Mouse (Mus musculus) intestine, embryonic 16.5 days (tissue): Measurements from ENCODE around the gene Rnf222. TPM values are rescaled to one million over a fixed set of nuclear protein-coding genes. Genes with fewer than 3 reads are reported as not detected.

Experiments
- ATAC-seq: fragments of 200-750 bp; cut with Nextera tagmentation; 2 replicates; pipeline ENCODE4 v1.8.0; 2017; ENCODE audit warnings: moderate TSS enrichment, moderate library complexity
- H3K27ac ChIP-seq: fragments of 300-500 bp; sonication (generic); 2 replicates; pipeline ENCODE4 v1.5.1; 2014; ENCODE audit warnings: mild to moderate bottlenecking, low read length
- H3K27me3 ChIP-seq: fragments of 300-500 bp; sonication (generic); replicated peaks from 2 replicates; pipeline ENCODE4 v1.6.1; 2014; ENCODE audit warnings: low read length, control low read depth, mixed read lengths; ENCODE audit not compliant: control insufficient read depth, insufficient read depth
- H3K36me3 ChIP-seq: fragments of 300-500 bp; sonication (generic); 2 replicates; pipeline ENCODE4 v1.6.1; 2014; ENCODE audit warnings: low read length, control low read depth; ENCODE audit not compliant: control insufficient read depth, insufficient read depth
- H3K4me1 ChIP-seq: fragments of 300-500 bp; sonication (generic); 2 replicates; pipeline ENCODE4 v1.6.1; 2014; ENCODE audit warnings: low read length, control low read depth, mixed read lengths; ENCODE audit not compliant: control insufficient read depth, insufficient read depth
- H3K4me2 ChIP-seq: fragments of 300-500 bp; sonication (generic); 2 replicates; pipeline ENCODE4 v1.6.1; 2014; ENCODE audit warnings: low read depth, low read length, control low read depth
- H3K4me3 ChIP-seq: fragments of 300-500 bp; sonication (generic); 2 replicates; pipeline ENCODE4 v1.5.1; 2014; ENCODE audit warnings: mild to moderate bottlenecking, low read length
- H3K9ac ChIP-seq: fragments of 300-500 bp; sonication (generic); 2 replicates; pipeline ENCODE4 v1.6.1; 2014; ENCODE audit warnings: low read depth, low read length
- H3K9me3 ChIP-seq: fragments of 300-500 bp; sonication (generic); 2 replicates; pipeline ENCODE4 v1.6.1; 2016; ENCODE audit warnings: low read length, control low read depth; ENCODE audit not compliant: control insufficient read depth
- WGBS: fragments of 180-500 bp; shearing (Covaris S2); extraction: QIAGEN DNeasy Blood & Tissue Kit; methylation state at CpG from one replicate; pipeline ENCODE4 v1.1.7; 2014; 5-methylcytosine and 5-hydroxymethylcytosine counted together
- polyA plus RNA-seq: library from polyadenylated mRNA; unstranded; fragments of >200 nt; fragmentation: Nextera tagmentation; extraction: Ambion mirVana; gene quantifications from 2 replicates; pipeline ENCODE4 v1.2.1, GENCODE M21; 2015

Rnf222 gene
- polyA plus RNA-seq, 1 experiment from 2014 or later = 0.34 TPM

GRCm38 (mm10) chr11:68904375-68905137, 16.2 kb downstream of the Rnf222 start:
- peaks cover 4% of the 10 kb centered on the region; the same call in 1 of the 2 replicates for H3K4me1 ChIP-seq
- 75% methylated on average over 8 of the region's 8 CpGs for WGBS

GRCm38 (mm10) chr11:68905138-68905531, 16.8 kb downstream of the Rnf222 start:
- H3K4me2 ChIP-seq = no peak overlapping the region
- H3K9ac ChIP-seq = no peak overlapping the region
- no peaks in the 10 kb centered on the region for H3K27me3 ChIP-seq
- H3K36me3 ChIP-seq = peaks cover 26% of the 10 kb centered on the region
- no peak for ATAC-seq
- 86% methylated on average over 3 of the region's 3 CpGs for WGBS
- peaks cover 4% of the 10 kb centered on the region; the same call in 1 of the 2 replicates for H3K4me1 ChIP-seq
- 0 out of 2 replicates have a peak overlapping the region, but pooled peaks have one; percentile 11 for H3K27ac ChIP-seq
- H3K9me3 ChIP-seq = no peaks in the 10 kb centered on the region
- H3K4me3 ChIP-seq = no peak overlapping the region

More at GRCm38 (mm10) chr11:68904375-68905137, 16.2 kb downstream of the Rnf222 start:
- Histone ChIP-seq H3K9ac (no peak overlapping the region), H3K9me3 (no peaks in the 10 kb centered on the region), H3K27ac (0 out of 2 replicates have a peak overlapping the region, but pooled peaks have one; percentile 11), H3K36me3 (peaks cover 26% of the 10 kb centered on the region), H3K27me3 (no peaks in the 10 kb centered on the region), H3K4me2 (no peak overlapping the region), H3K4me3 (no peak overlapping the region)
- no peak for ATAC-seq

GRCm38 (mm10) chr11:68905665-68906460, 17.5 kb downstream of the Rnf222 start:
- no peak for ATAC-seq

GRCm38 (mm10) chr11:68906461-68906790, 18.1 kb downstream of the Rnf222 start:
- no peak overlapping the region for H3K4me3 ChIP-seq
- 56% methylated on average over 4 of the region's 4 CpGs for WGBS
- no peak overlapping the region for H3K27ac ChIP-seq
- H3K4me1 ChIP-seq = peaks cover 4% of the 10 kb centered on the region; the same call in 1 of the 2 replicates
- peaks cover 26% of the 10 kb centered on the region for H3K36me3 ChIP-seq
- no peaks in the 10 kb centered on the region for H3K9me3 ChIP-seq
- peak; percentile 36; the same call in 1 of the 2 replicates for ATAC-seq
- H3K27me3 ChIP-seq = no peaks in the 10 kb centered on the region
- H3K9ac ChIP-seq = peak overlapping the region; percentile 14; the same call in 1 of the 2 replicates
- H3K4me2 ChIP-seq = no peak overlapping the region

More at GRCm38 (mm10) chr11:68905665-68906460, 17.5 kb downstream of the Rnf222 start:
- Histone ChIP-seq H3K36me3 (peaks cover 26% of the 10 kb centered on the region), H3K4me2 (no peak overlapping the region), H3K4me1 (peaks cover 4% of the 10 kb centered on the region; the same call in 1 of the 2 replicates), H3K9me3 (no peaks in the 10 kb centered on the region), H3K27me3 (no peaks in the 10 kb centered on the region), H3K9ac (no peak overlapping the region), H3K27ac (no peak overlapping the region), H3K4me3 (no peak overlapping the region)
- WGBS = 86% methylated on average over 9 of the region's 9 CpGs

GRCm38 (mm10) chr11:68907251-68907650, 18.9 kb downstream of the Rnf222 start:
- Histone ChIP-seq H3K4me2 (no peak overlapping the region), H3K9me3 (no peaks in the 10 kb centered on the region), H3K27me3 (no peaks in the 10 kb centered on the region), H3K4me3 (no peak overlapping the region), H3K27ac (no peak overlapping the region), H3K4me1 (peaks cover 7% of the 10 kb centered on the region; the same call in 1 of the 2 replicates), H3K36me3 (peaks cover 26% of the 10 kb centered on the region), H3K9ac (no peak overlapping the region)
- ATAC-seq = no peak
- 81% methylated on average over 3 of the region's 3 CpGs for WGBS

GRCm38 (mm10) chr11:68908846-68909503, 20.6 kb downstream of the Rnf222 start:
- H3K9me3 ChIP-seq = no peaks in the 10 kb centered on the region
- H3K4me1 ChIP-seq = peaks cover 5% of the 10 kb centered on the region; the same call in 1 of the 2 replicates
- peak overlapping the region; percentile 9; the same call in 1 of the 2 replicates for H3K27ac ChIP-seq
- no peak overlapping the region for H3K4me2 ChIP-seq
- peaks cover 18% of the 10 kb centered on the region for H3K36me3 ChIP-seq
- ATAC-seq = no peak
- no peaks in the 10 kb centered on the region for H3K27me3 ChIP-seq
- no peak overlapping the region for H3K4me3 ChIP-seq
- 46% methylated on average over 7 of the region's 7 CpGs for WGBS
- H3K9ac ChIP-seq = no peak overlapping the region

GRCm38 (mm10) chr11:68911531-68912177, 23.3 kb downstream of the Rnf222 start:
- Histone ChIP-seq H3K9me3 (no peaks in the 10 kb centered on the region), H3K9ac (no peak overlapping the region), H3K27me3 (no peaks in the 10 kb centered on the region), H3K27ac (peak overlapping the region; percentile 56), H3K36me3 (no peaks in the 10 kb centered on the region), H3K4me1 (peaks cover 5% of the 10 kb centered on the region; the same call in 1 of the 2 replicates), H3K4me3 (no peak overlapping the region), H3K4me2 (no peak overlapping the region)
- no peak for ATAC-seq
- WGBS = 26% methylated on average over 14 of the region's 14 CpGs

GRCm38 (mm10) chr11:68914566-68914965, 26.2 kb downstream of the Rnf222 start:
- Histone ChIP-seq H3K36me3 (no peaks in the 10 kb centered on the region), H3K27me3 (no peaks in the 10 kb centered on the region), H3K9me3 (no peaks in the 10 kb centered on the region), H3K4me3 (no peak overlapping the region), H3K4me2 (no peak overlapping the region), H3K4me1 (peaks cover 5% of the 10 kb centered on the region; the same call in 1 of the 2 replicates), H3K27ac (no peak overlapping the region), H3K9ac (no peak overlapping the region)
- WGBS = 90% methylated on average over 4 of the region's 4 CpGs
- no peak for ATAC-seq
